Mouse (Mus musculus): ENCODE data around the gene Theg. TPM values are rescaled to one million over a fixed set of nuclear protein-coding genes. Genes with fewer than 3 reads are reported as not detected.

Gene Theg
- total and polyA plus RNA-seq, 3 experiments = not detected

- Histone ChIP-seq H3K9me3 (replicated peaks; ENCODE audit: insufficient read depth, low read length) (no peaks in the 10 kb centered on the region), H3K79me2 (ENCODE audit: control insufficient read depth, insufficient read depth, low read length, poor library complexity) (no peaks in the 10 kb centered on the region), H3K36me3 (ENCODE audit: control insufficient read depth in 1 of 2, insufficient read depth in 2 of 2, low read length in 2 of 2) (no peaks in the 10 kb centered on the region), H3K27me3 (ENCODE audit: control insufficient read depth in 1 of 2, insufficient read depth in 2 of 2, low read length in 2 of 2) (peaks cover 0 to 2% of the 10 kb centered on the region in 2 experiments; a peak in 1 of 4 replicates), H3K9ac (ENCODE audit: control insufficient read depth, low read depth, low read length, poor library complexity, severe bottlenecking) (no peak overlapping the region), H3K4me1 (ENCODE audit: control insufficient read depth in 1 of 2, insufficient read depth in 2 of 2, low read length in 2 of 2) (no peaks in the 10 kb centered on the region), H3K27ac (ENCODE audit: control insufficient read depth, low read depth, low read length) (no peak overlapping the region), H3K4me3 (ENCODE audit: control insufficient read depth in 1 of 2, insufficient read depth in 1 of 2, low read depth in 2 of 2, low read length in 2 of 2) (no peak overlapping the region)
- no peak for DNase-seq (ENCODE audit: low read depth, low spot score)
- TF ChIP-seq MXI1 (IDR thresholded peaks at IDR 0.05; ENCODE audit: low read depth, low read length) (no peak), HCFC1 (IDR thresholded peaks at IDR 0.05; ENCODE audit: low read depth, low read length) (no peak), POLR2A (IDR thresholded peaks at IDR 0.05; ENCODE audit: control insufficient read depth in 1 of 2, insufficient read depth in 1 of 2, low read depth in 1 of 2, low read length in 2 of 2, poor library complexity in 1 of 2) (no peak), ZNF384 (IDR thresholded peaks at IDR 0.05; ENCODE audit: low read depth, low read length) (no peak), ZMIZ1 (IDR thresholded peaks at IDR 0.05; ENCODE audit: low read depth, low read length) (no peak), USF1 (IDR thresholded peaks at IDR 0.05; ENCODE audit: low read depth, low read length) (no peak), KAT2A (conservative IDR thresholded peaks at IDR 0.05; ENCODE audit: low read depth, low read length) (no peak), ETS1 (IDR thresholded peaks at IDR 0.05; ENCODE audit: low read depth, low read length) (no peak), POLR2AphosphoS5 (IDR thresholded peaks at IDR 0.05; ENCODE audit: borderline replicate concordance, low read depth, low read length) (no peak), NRF1 (IDR thresholded peaks at IDR 0.05; ENCODE audit: insufficient read depth, low read depth, low read length, poor library complexity, severe bottlenecking) (no peak), MAZ (IDR thresholded peaks at IDR 0.05; ENCODE audit: low read depth, low read length) (no peak), ZC3H11A (IDR thresholded peaks at IDR 0.05; ENCODE audit: low read depth, low read length) (no peak), TAL1 (IDR thresholded peaks at IDR 0.05; ENCODE audit: low read length) (no peak), SMC3 (IDR thresholded peaks at IDR 0.05; ENCODE audit: low read depth, low read length) (no peak), CHD1 (IDR thresholded peaks at IDR 0.05; ENCODE audit: low read depth, low read length) (no peak), POLR2AphosphoS2 (IDR thresholded peaks at IDR 0.05; ENCODE audit: low read length) (no peak), TBP (IDR thresholded peaks at IDR 0.05; ENCODE audit: low read depth, low read length) (no peak)
Measured at GRCm38 (mm10) chr10:79575754-79576153, 11.4 kb downstream of the Theg start.

GRCm38 (mm10) chr10:79574796-79575195 is 12.3 kb downstream of the Theg start:
- DNase-seq (ENCODE audit: low read depth, low spot score) = no peak

More at GRCm38 (mm10) chr10:79574796-79575195, 12.3 kb downstream of the Theg start:
- no peak overlapping the region for H3K27ac ChIP-seq (ENCODE audit: control insufficient read depth, low read depth, low read length)
- TF ChIP-seq ETS1 (IDR thresholded peaks at IDR 0.05; ENCODE audit: low read depth, low read length) (no peak), MAZ (IDR thresholded peaks at IDR 0.05; ENCODE audit: low read depth, low read length) (no peak), NRF1 (IDR thresholded peaks at IDR 0.05; ENCODE audit: insufficient read depth, low read depth, low read length, poor library complexity, severe bottlenecking) (no peak), ZNF384 (IDR thresholded peaks at IDR 0.05; ENCODE audit: low read depth, low read length) (no peak), RCOR1 (IDR thresholded peaks at IDR 0.05; ENCODE audit: low read depth, low read length) (no peak), BHLHE40 (IDR thresholded peaks at IDR 0.05; ENCODE audit: borderline replicate concordance, low read depth, low read length) (no peak), MXI1 (IDR thresholded peaks at IDR 0.05; ENCODE audit: low read depth, low read length) (no peak), JUND (IDR thresholded peaks at IDR 0.05; ENCODE audit: low read depth, low read length) (no peak), MYB (IDR thresholded peaks at IDR 0.05; ENCODE audit: low read depth, low read length) (no peak), E2F4 (IDR thresholded peaks at IDR 0.05; ENCODE audit: borderline replicate concordance, low read depth, low read length) (no peak)
- no peaks in the 10 kb centered on the region for H3K36me3 ChIP-seq (ENCODE audit: control insufficient read depth in 1 of 2, insufficient read depth in 2 of 2, low read length in 2 of 2)
- no peaks in the 10 kb centered on the region for H3K4me1 ChIP-seq (ENCODE audit: control insufficient read depth in 1 of 2, insufficient read depth in 2 of 2, low read length in 2 of 2)
- H3K4me3 ChIP-seq (ENCODE audit: control insufficient read depth in 1 of 2, insufficient read depth in 1 of 2, low read depth in 2 of 2, low read length in 2 of 2) = no peak overlapping the region
- H3K27me3 ChIP-seq (ENCODE audit: control insufficient read depth in 1 of 2, insufficient read depth in 2 of 2, low read length in 2 of 2) = peaks cover 0 to 2% of the 10 kb centered on the region in 2 experiments; a peak in 1 of 4 replicates
- H3K79me2 ChIP-seq (ENCODE audit: control insufficient read depth, insufficient read depth, low read length, poor library complexity) = no peaks in the 10 kb centered on the region
- no peaks in the 10 kb centered on the region for H3K9me3 ChIP-seq (replicated peaks; ENCODE audit: insufficient read depth, low read length)
- H3K9ac ChIP-seq (ENCODE audit: control insufficient read depth, low read depth, low read length, poor library complexity, severe bottlenecking) = no peak overlapping the region

All from MEL (cell line).